Mouse (Mus musculus): Measurements from ENCODE around the gene Gm21988.

Gm21988 gene

DNA sequence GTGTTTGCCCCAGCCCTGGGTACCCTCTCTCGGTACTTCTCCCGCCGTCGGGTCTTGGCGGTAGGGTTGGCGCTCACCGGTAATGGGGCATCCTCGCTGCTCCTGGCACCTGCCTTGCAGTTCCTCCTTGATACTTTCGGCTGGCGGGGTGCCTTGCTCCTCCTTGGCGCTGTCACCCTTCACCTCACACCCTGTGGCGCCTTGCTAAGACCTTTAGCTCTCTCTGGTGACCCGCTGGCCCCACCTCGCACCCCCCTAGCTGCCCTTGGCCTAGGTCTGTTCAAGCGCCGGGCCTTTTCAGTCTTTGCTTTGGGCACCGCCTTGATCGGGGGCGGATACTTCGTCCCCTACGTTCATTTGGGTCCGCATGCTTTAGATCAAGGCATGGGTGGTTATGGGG, 24.3 kb downstream of the Gm21988 start:
- no peak for DNase-seq

DNA sequence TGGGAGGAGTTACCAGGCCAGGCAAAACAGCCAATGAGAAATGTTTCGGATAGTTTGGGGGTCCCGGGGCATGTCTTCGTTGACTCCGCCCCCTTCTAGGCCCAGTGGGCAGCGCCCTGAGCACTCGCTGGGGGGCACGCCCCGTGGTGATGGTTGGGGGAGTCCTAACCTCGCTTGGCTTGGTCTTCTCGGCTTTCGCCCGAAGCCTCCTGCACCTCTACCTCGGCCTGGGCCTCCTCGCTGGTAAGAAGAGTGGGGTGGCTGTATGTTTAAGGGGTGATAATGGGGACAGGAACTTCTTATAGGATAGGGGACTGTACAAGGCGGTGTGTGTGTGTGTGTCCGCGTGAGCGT, 24.8 kb downstream of the Gm21988 start:
- DNase-seq, result no peak

GRCm38 (mm10) chr11:70214191-70214855, 25.3 kb downstream of the Gm21988 start:
- peak; percentile 58 for DNase-seq

- DNase-seq, result peak; percentile 62
These were observed 25.9 kb downstream of the Gm21988 start for GRCm38 (mm10) chr11:70213736-70214135.

GRCm38 (mm10) chr11:70212896-70213295, 26.7 kb downstream of the Gm21988 start:
- no peak for DNase-seq

- no peak for DNase-seq
These were observed 27.2 kb downstream of the Gm21988 start, which contains the start of gene Slc16a11 for GRCm38 (mm10) chr11:70212423-70212822. Slc16a11 (plus strand) TSS chr11:70212752.

- no peak for DNase-seq
These were observed 27.7 kb downstream of the Gm21988 start for GRCm38 (mm10) chr11:70211972-70212371.

- DNase-seq, result no peak
These were observed 28.9 kb downstream of the Gm21988 start for GRCm38 (mm10) chr11:70210681-70211080.

DNA sequence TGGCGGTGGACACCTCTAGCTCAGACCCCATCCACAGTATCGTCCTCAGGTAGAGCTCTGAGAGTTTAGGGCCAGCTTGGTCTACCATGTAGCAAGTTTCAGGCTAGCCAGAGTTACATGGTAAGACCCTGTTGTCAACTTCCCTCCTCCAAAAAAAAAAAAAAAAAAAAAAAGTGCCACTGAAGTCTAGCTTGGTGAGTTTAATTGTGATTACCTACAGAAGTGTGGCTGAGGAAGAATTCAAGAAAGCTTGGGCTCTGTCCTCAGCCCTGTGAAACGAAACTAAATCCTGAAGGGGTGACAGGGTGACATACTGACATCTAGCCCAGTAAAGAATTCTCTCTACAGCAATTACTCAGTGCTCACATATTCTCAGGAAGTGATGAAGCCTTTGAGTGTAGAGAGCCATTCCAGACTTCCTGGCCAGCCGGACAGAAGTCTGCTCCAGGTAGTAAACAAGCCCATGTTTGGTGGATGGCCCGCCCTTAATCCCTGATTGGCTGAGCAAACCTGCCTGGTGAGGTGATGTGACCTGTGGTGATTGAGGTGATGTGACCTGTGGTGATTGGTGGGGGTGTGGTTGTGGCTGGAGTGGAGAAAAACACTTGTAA, 30.7 kb downstream of the Gm21988 start:
- no peak for DNase-seq

DNA sequence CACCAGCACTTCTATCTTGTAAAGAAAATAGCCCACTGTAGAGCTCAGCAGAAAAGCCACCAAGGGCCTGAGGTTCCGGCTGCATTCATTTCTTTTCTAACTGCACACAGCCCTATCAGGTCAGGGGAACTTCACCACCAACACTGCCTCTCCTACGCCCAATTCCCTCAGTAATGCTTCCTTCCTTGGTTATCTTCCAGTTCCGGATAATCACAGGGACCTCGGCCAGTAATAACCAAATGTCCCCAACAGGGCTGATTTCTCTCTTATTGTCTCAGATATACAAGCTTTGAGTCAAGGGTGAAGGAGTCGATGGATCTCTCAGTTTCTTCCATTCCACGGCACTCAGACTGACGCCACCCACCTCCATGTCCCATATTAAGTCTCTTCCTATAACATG, 32.3 kb downstream of the Gm21988 start:
- no peak for DNase-seq

GRCm38 (mm10) chr11:70206801-70207200, 32.8 kb downstream of the Gm21988 start:
- DNase-seq, result no peak

DNA sequence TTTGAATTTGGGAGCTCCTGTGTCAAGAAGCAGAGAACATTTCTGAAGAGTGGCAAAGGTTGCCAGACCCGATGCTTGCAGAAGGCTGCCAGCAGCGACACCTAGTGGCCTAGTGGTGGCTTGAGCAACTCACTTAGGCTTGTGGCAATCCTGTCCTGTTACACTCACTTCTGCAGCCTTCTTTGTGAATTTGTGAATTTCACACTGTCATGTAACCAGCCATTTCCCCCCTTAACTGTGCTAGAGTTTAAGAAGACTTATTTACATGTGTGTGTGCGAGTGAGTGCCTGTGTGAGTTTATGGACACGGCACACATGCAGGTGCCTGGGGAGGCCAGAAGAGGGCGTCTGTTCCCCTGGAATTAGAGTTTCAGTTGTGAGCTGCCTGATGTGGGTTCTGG, 37.9 kb downstream of the Gm21988 start:
- DNase-seq, result peak; percentile 60

- DNase-seq, result no peak
These were observed 39.5 kb downstream of the Gm21988 start for GRCm38 (mm10) chr11:70200036-70200608.

GRCm38 (mm10) chr11:70199107-70199506, 40.5 kb downstream of the Gm21988 start:
- no peak for DNase-seq

DNA sequence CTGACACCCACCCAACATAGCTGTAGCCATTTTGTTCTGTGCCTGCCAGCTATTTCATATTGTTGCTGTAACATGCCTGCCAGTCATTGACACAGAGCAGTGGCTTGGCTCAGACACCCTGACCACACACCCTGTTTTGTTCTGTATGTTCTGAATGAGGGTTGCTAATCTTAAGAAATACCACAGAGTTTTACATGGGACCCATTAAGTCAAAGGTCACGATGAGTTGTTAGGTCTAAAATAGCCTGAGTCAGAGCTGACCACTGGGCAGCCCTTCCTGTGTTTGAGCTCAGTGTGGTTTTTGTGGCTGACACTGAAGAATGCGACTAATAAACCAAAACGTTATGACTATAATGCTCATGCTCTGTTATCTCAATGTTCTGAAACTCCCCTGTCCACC, 41.3 kb downstream of the Gm21988 start:
- no peak for DNase-seq

DNA sequence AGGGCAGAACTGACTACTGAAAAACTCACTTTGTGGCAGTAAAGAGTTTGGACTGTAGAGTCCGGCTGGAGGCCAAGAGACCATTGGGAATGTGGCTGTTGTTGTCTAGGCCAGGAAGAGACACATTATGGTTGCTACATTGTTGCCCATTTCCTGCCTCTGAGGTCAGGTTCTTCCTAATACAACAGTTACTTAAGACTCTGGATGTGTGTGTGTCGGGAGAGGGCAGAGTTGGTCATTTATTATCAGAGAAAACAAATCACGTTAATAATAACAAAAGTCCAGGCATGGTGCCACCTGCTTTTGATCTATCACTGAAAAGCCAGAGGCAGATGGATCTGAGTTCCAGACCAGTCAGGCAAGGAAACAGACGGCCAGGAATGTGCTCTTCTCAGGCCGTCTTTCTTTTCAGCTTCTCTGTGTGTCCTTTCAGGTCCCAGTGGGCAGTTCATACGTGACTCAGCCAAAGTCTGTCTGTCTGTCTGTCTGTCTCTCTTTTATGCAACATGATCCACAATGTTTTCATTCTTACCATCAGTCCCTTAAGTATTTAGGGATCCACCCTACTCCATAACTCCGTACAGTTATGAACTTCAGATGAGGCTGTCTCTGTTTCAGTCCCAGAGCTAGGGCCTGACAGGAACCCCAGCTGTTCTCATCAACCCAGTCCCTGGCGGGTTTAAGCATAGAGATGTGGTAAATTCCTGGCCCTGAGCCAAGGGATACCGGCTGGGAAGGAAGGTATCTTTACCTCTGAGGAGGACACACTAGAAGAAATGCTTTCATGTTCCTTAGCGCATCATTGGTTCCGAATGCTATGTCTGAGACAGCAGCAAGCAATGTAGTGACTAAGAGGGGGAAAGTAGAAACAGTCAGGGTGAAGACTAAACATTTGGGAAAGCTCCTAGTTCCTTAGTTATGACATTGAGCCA, 46.0 kb downstream of the Gm21988 start:
- DNase-seq, result no peak

GRCm38 (mm10) chr11:70192157-70192556, 47.5 kb downstream of the Gm21988 start:
- DNase-seq, result no peak

GRCm38 (mm10) chr11:70191188-70191587, 48.4 kb downstream of the Gm21988 start:
- no peak for DNase-seq

GRCm38 (mm10) chr11:70189319-70190134, 50.1 kb downstream of the Gm21988 start:
- no peak for DNase-seq
